Mouse (Mus musculus): ENCODE results near the gene Ptms.

The Ptms gene

DNA sequence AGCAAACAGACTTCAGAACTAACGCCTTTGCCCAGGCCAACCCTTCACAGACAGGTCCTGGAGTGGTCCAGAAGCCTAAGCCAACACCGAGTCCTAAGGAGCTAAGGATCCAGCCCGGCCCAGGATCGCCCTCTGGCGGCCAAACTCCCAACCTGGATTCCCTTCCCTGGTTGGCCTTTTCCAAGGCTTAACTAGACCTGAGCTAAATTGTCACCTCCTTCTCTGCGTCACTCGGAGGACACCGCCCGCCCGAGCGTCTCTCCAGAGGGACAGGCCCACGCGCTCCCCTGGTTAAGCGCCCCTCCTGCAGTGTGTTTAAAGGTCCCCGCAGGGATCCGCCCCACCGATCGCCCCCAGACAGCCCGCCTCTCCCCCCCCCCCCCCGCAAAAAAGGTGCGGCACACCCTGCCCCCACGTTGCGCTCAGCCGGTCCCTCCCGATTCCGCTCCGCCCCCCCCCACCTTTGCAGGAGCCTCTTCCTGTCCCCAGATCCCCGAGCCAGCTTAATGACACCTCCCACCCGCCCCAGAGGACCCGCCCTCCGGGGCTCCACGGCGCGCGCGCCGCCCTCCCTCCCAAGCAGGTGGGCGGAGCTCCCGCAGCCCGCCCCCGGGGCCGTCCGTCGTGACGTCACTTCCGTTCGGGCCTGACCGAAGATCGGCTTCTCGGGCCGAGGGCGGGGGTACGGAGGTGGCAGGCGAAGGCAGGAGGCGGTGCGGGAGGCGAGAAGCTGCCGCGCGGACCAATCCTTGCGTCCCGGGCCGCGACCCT lies 11.0 kb upstream of the Ptms start, which contains the start of gene Mlf2:
Gene Mlf2 (plus strand): TSS at position 633 of the 771 bp plus-strand sequence.
- in situ Hi-C loops (cut with MboI; ENCODE audit: low sequenced_read_pairs) = no loop called here

DNA sequence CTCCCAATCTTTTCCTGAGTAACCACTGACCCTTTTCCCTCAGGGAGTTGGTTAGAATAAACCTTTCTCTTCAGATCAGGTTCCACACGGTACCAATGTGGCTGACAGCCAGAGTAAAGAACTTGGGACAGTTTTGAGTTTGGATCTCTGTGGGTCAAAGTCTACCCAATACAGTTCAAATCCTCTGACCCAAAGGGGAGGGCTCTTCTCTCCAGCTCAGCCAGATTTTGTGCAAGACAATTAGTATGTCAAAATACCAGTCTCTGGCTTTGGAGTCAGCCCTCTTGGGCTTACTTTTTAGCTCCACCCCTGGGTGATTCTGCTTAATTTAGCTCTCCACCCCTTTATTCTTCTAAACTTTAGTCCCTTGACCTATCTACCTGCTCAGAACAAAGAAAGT lies 10.3 kb upstream of the Ptms start:
- in situ Hi-C loops (cut with MboI; ENCODE audit: low sequenced_read_pairs) = no loop called here

DNA sequence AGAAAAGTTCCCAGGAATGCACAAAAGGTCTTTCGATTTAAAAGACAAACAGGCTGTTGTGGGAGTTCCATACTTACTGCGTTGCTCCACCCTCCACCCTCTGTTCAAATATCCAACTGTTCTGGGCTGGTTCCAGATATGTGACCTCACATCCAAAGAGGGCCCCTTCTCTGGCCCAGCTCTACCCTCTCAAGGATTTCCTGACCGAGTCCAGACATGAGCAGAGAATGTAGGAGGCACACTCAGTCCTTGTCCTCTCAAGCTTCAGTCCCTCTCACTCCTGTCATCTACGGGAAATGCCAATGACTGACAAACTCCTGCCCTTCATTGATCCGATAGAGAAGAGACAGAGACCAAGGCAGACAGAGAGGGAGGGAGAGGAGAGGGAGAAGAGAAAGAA lies 6.0 kb upstream of the Ptms start:
- in situ Hi-C loops (cut with MboI; ENCODE audit: low sequenced_read_pairs) = no loop called here

- in situ Hi-C loops (cut with MboI; ENCODE audit: low sequenced_read_pairs) = no loop called here
Measured at GRCm38 (mm10) chr6:124925173-124925793, 5.4 kb upstream of the Ptms start.

- in situ Hi-C loops (cut with MboI; ENCODE audit: low sequenced_read_pairs) = no loop called here
Measured at GRCm38 (mm10) chr6:124921539-124921938, 1.6 kb upstream of the Ptms start.

DNA sequence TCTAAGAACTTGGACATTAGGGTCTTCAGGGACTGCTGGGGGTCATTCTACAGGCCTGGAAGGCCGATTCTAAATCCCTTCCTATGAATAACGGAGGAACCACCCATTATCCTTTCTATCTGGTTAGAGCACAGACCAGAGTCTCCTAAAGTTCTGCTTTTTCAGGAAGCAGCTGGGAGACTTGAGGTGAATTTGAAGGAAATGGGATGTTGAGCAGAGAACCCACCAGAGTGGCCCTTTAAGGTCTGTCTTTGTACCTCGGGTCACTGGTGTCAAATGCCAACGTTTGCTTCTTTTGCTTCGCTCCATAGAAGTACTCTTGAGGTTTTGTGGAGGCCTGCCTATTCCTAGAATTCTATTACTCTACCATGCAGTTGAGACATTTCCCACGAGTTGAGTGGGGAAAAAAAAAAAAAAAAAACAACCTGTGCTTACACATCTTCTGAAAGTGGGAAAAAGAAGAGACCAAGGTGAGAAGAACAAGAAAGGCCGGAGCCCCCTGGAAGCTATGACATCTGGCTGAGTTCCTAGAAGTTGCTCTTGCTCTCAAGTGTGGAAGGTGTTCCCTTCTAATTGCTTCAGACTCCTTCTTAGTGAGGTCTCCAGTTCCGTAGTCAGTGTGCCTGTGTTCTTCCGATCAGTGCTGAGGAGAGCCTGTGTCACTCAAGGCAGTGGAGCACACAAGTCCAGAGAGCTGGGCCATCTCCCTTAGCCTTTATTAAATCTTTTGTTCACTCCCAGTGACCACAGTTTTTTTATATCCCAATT lies 599 bp upstream of the Ptms start:
- in situ Hi-C loops (cut with MboI; ENCODE audit: low sequenced_read_pairs) = no loop called here

GRCm38 (mm10) chr6:124918890-124919627 lies 844 bp downstream of the Ptms start:
- in situ Hi-C loops (cut with MboI; ENCODE audit: low sequenced_read_pairs) = no loop called here

GRCm38 (mm10) chr6:124918331-124918690 lies 1.6 kb downstream of the Ptms start:
- in situ Hi-C loops (cut with MboI; ENCODE audit: low sequenced_read_pairs) = no loop called here

DNA sequence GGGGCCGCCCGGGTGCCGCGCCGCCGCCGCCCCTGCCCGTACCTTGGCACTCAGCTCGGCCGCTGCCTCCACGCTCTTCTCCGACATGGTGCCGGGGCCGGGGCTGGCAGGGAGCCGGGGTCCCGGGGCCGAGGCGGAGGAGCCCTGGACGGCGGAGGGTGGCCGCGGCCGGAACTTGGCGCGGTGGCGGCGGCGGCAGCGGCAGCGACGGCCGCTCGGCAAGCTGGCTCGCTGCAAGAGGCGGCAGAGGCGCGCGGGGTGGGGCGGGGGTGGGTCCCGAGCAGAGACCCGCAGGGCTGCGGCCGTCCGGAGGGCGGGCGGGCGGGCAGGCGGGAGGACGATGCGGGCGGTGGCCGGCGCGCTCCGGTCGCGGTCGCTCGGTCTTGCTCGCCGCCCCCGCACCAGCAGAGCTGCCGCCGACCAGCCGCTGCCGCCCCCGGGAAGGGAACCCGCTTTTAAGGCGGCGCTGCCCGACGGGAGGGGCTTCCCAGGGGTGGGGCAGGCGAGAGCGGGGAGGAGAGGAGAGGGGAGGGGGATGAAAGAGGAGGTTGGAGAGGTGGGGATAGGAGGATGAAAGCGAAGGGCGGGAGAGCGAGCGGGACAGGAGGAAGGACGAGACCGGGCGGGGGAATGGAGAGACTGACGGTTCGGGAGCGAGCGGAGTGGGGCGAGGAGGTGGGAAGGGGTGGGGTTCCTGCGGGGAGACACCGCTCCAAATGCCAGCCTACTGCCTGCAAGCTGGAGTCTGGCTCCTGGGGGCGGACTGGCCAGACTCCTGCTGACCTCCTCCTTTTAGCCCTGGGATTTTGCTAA lies 2.2 kb downstream of the Ptms start:
- in situ Hi-C loops (cut with MboI; ENCODE audit: low sequenced_read_pairs) = no loop called here

DNA sequence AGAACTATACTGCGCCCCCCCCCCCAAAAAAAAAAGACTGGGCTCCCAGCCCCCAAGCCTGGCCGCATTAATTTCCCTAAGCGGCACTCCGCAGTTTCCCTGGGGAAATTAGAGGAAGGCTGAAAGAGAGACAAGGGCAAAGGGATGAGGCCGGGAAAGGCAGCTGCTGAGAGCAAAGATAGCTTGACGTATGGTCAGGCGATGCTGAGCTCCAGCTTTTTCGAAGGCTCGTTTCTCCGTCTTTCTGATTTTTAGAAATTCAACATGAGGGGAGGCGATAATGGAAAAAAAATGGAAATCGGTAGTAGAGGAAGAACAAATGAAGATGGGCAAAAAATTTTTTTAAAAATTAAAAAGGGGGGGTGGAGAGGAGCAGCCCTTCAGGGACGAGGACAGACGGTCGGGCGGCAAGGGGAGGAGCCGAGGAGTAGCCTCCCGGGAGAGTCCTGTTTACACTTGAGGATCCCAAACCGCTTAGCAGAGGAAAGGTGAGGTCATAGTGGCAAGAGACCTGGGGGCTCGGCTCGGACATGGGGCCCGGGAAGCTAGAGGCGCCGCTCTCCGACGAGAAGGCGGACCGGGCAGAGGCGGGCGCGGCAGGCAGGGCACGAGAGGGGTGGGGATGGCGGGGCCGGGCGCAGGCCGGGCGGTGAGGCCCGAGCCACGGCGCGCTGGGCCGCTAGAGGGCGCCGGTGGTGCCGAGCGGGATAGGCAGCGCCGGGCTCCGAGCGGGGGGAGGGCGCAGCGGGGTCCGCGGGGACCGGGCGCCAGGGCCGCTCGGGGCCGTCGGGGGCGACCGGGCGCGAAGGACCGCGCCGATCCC lies 3.0 kb downstream of the Ptms start:
- in situ Hi-C loops (cut with MboI; ENCODE audit: low sequenced_read_pairs) = no loop called here

- in situ Hi-C loops (cut with MboI; ENCODE audit: low sequenced_read_pairs) = no loop called here
Measured at GRCm38 (mm10) chr6:124915942-124916694, 3.8 kb downstream of the Ptms start.

DNA sequence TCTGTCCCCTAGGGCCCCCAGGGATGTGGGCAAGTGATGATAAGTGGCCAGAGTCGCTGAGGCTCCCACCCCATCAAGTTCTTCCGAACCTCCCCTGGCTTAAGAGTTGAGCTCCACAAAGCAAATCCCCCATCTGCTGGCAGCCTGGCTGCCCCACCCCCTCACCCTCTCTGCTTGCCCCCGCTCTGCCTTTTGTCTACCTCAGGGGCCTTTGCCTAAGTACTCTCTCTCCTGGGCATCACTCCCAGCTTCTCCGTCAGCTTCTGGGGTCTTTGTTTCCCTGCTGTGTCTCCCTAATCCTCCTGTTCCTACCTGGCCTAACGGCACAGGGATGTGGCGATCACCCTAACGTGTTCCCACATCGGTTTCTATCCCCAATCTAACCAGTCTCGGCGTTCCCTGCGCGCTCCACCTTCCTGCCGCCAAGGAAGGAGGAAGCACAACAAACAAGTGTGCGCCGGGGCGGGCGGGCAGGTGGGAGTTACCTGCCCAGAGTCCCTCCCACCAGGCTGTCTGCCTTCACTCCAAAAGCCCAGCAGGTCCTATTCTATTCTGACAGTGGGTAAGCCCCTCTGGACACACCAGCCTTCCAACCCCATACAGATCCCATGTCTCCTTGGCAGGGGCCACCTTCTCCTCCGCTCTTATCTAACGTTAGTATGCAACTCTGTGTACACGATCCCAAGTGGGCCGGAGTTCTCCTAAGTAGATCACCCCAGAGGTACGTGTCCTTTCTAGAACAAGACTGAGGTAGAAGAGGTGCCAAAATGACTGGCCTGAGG lies 4.6 kb downstream of the Ptms start:
- in situ Hi-C loops (cut with MboI; ENCODE audit: low sequenced_read_pairs) = no loop called here

- in situ Hi-C loops (cut with MboI; ENCODE audit: low sequenced_read_pairs) = no loop called here
Measured at GRCm38 (mm10) chr6:124914511-124914910, 5.4 kb downstream of the Ptms start.

DNA sequence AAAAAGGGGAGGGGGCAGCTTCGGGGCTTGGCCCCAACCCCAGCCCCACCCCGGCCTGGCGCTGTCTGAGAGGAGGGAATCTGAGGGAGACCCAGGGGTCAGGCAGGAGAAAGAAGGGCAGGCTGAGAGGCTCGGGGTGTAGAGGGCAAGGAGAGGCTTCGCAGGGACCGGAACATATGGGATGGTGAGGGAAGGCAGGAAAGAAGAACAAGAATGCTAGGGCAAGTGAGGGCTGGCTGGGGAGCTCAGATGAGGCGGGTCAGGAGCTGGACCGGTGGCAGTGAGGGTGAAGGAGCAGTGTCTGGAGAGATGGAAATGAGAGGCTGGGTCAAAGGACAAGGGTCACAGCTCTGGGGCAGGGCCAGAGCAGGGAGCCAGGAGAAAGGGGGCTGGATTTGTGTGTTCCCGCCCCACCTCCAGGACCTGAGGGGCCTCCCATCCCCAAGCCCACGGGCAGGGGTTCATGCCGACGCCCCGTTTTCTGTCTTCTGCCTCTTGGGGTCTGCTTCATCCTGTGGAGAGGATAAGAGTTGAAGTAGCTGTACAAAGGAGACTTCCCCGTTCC lies 6.1 kb downstream of the Ptms start:
- in situ Hi-C loops (cut with MboI; ENCODE audit: low sequenced_read_pairs) = no loop called here

DNA sequence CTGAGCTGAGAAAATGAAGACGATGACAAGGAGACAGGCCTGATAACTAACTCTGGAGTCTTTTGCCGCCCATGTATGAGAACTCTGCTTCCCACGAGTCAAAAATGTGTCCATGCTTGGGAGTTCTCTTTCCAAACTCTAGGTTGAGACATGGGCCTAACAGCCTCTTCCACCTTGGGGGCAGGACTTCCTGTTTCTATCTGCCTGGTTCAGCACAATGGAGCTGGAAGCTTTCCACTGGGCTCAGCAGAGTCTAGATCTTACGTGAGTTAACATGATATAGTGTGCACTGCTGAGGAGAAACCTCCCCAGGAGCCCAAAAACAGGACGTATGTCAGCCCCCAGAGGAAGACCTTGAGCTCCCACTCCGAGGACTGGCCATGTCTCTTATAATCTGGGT lies 6.7 kb downstream of the Ptms start:
- in situ Hi-C loops (cut with MboI; ENCODE audit: low sequenced_read_pairs) = no loop called here

GRCm38 (mm10) chr6:124911533-124912218 lies 8.2 kb downstream of the Ptms start, which contains the start of gene Lag3:
Lag3 (minus strand) TSS chr6:124911705.
- in situ Hi-C loops (cut with MboI; ENCODE audit: low sequenced_read_pairs) = no loop called here

DNA sequence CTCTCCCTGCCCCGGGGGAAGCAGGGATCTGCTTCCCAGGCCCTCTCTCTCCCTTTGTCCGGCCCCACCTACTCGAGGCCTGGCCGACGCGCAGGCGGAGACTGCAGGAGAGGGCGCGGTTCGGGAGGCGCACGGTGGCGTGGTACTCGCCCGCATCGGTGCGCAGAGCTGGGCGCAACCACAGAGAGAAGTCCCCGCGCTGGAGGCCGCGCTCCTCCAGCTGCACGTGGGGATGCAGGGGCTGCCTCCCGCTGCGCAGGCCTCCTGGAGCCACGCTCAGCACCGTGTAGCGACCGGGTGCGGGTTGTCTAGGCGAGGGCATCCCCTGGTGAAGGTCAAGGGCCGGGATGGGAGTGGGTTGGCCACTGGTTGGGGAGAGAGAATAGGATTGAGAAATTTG lies 9.9 kb downstream of the Ptms start:
- in situ Hi-C loops (cut with MboI; ENCODE audit: low sequenced_read_pairs) = no loop called here

Measured in CH12F3 (cell line).